Mouse (Mus musculus): ENCODE results near the gene Utrn. TPM values are rescaled to one million over a fixed set of nuclear protein-coding genes. Genes with fewer than 3 reads are reported as not detected.

Utrn gene
- polyA plus RNA-seq (2012; rRNA removed), result 32.3 and 35.6 TPM in 2 replicates

DNA sequence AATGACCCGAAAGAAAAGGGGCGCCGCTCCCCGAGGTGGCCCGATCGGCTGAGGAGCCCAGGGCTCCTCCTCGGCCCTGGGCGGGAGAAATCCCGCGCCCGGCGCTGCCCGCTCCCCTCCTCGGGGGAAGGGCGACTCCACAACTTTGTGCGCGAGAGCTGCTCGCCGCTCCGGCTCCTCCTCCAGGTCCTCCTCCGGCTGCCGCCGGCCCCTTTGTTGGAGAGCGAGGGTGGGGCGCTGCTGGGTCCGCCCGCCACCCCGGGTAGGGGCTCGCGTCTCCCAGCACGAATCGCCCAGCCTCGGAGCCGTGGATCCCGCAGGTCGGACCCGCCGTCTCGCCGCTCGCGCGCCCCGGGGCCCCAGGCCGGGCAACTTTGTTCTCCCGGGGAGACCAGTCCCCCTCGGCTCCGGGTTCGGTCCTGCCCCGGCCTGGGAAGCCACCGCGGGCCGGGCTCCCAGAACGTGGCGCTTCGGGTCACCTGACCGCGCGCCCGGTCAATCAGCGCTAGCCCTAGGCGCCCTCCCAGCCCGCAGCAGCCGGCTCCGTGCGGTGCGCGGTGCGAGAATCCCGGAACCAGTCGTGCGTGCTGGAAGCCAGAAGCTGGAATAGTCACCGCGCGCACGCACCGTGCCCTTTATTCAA lies at the start of gene Utrn:
Utrn (minus strand) TSS at position 337 of the 643 bp plus-strand sequence.
- no peak for TF ChIP-seq CTCF (IDR thresholded peaks at IDR 0.05; ENCODE audit: extremely low read depth, insufficient read depth, low read length)
- no peak for TF ChIP-seq POLR2A (IDR thresholded peaks at IDR 0.05; ENCODE audit: extremely low read depth, insufficient read depth, low read length)
- H3K27ac ChIP-seq (ENCODE audit: insufficient read depth, low read length), result peak within 1 kb of the TSS; percentile 86
- H3K4me3 ChIP-seq (ENCODE audit: insufficient read depth, low read length), result peak within 1 kb of the TSS; percentile 56
- no peaks in the 10 kb centered on the region for H3K4me1 ChIP-seq (ENCODE audit: control insufficient read depth, insufficient read depth, low read length)

DNA sequence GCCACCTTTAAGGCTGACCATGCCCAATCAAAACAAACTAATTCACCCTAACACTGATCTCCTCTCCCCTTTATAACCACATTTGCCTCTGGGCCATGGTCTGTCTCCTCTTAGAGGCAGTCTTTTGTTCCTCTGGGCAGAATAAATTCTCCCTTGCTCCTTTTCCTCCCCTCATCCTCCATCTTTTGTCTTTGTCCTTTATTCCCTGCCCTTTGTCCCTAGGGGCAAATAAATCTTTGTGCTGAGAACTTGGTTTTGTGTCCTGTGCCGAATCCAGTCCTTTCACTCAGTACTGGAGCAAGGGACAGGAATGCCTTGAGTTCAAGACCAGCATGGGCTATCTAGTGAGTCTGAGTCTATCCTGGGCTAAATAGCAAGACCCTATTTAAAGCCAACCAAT lies 48.5 kb upstream of the Utrn start:
- no peak overlapping the region for H3K4me3 ChIP-seq (ENCODE audit: insufficient read depth, low read length)

DNA sequence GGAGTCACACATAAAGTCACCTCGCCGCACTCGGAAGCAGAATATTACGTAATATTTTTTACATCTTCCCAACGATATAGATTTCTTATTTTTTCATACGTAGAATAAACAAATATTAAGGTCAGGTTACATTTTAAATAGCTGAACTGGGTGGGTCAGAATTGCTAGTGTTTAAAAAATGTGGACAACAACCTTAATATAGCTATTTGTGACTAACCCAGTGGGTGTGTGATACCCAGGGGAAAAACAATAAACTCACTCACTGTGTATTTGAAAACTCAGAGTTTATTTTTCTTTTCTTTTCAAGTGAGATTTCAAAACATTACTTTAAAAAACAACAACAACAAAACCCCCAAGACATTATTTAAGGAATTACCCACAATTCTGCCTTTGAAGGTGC lies 47.2 kb upstream of the Utrn start:
- Histone ChIP-seq H3K4me3 (ENCODE audit: insufficient read depth, low read length) (no peak overlapping the region), H3K27ac (ENCODE audit: insufficient read depth, low read length) (peak overlapping the region; percentile 58; the same call in 1 of the 2 replicates), H3K4me1 (ENCODE audit: control insufficient read depth, insufficient read depth, low read length) (no peaks in the 10 kb centered on the region)
- no peak for TF ChIP-seq POLR2A (IDR thresholded peaks at IDR 0.05; ENCODE audit: extremely low read depth, insufficient read depth, low read length)
- TF ChIP-seq CTCF (IDR thresholded peaks at IDR 0.05; ENCODE audit: extremely low read depth, insufficient read depth, low read length), result no peak

More for the DNA sequence above, 48.5 kb upstream of the Utrn start:
- no peak for TF ChIP-seq CTCF (IDR thresholded peaks at IDR 0.05; ENCODE audit: extremely low read depth, insufficient read depth, low read length)
- TF ChIP-seq POLR2A (IDR thresholded peaks at IDR 0.05; ENCODE audit: extremely low read depth, insufficient read depth, low read length), result no peak
- Histone ChIP-seq H3K27ac (ENCODE audit: insufficient read depth, low read length) (no peak overlapping the region), H3K4me1 (ENCODE audit: control insufficient read depth, insufficient read depth, low read length) (no peaks in the 10 kb centered on the region)

DNA sequence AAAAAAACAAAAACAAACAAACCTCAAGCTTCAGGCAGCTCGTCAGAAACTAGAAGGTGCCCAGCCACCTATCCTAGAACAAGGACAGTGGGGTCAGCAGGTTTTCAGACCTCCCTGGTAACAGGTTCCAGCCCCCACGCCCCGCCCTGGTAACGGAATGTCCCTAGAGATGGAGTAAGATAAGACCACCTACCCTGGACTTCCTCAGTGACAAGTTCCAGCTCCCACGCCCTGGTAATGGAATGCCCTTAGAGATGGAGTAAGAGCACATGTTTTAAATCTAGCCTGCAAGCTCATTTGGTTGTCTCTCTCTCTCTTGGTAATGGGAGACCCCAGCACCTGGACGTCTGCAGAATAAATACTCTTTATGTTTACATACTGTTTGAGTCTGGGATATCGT lies 46.7 kb upstream of the Utrn start:
- Histone ChIP-seq H3K27ac (ENCODE audit: insufficient read depth, low read length) (peak overlapping the region; percentile 58; the same call in 1 of the 2 replicates), H3K4me3 (ENCODE audit: insufficient read depth, low read length) (no peak overlapping the region), H3K4me1 (ENCODE audit: control insufficient read depth, insufficient read depth, low read length) (no peaks in the 10 kb centered on the region)
- TF ChIP-seq CTCF (IDR thresholded peaks at IDR 0.05; ENCODE audit: extremely low read depth, insufficient read depth, low read length) (no peak), POLR2A (IDR thresholded peaks at IDR 0.05; ENCODE audit: extremely low read depth, insufficient read depth, low read length) (no peak)

DNA sequence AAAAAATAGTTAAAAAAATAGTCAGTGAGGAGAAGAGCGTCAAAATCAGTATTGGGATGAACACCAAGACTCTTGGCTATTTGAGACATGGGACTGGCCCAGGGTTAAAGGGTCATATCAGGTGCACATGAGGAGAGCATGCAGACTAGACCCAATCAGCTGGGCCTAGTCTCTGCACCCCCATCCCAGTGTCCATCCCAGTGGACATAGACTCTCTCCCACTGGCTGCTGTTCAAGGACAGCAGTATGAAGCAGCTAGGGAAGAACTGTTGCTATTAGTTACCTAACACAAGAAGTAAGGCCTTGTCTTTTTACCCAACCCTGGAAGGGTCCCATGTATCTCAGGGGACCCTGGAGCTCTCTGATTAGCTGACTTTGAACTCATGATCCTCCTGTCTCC lies 45.0 kb upstream of the Utrn start:
- H3K27ac ChIP-seq (ENCODE audit: insufficient read depth, low read length), result no peak overlapping the region
- H3K4me3 ChIP-seq (ENCODE audit: insufficient read depth, low read length), result no peak overlapping the region
- no peaks in the 10 kb centered on the region for H3K4me1 ChIP-seq (ENCODE audit: control insufficient read depth, insufficient read depth, low read length)
- TF ChIP-seq CTCF (IDR thresholded peaks at IDR 0.05; ENCODE audit: extremely low read depth, insufficient read depth, low read length) (no peak), POLR2A (IDR thresholded peaks at IDR 0.05; ENCODE audit: extremely low read depth, insufficient read depth, low read length) (no peak)

DNA sequence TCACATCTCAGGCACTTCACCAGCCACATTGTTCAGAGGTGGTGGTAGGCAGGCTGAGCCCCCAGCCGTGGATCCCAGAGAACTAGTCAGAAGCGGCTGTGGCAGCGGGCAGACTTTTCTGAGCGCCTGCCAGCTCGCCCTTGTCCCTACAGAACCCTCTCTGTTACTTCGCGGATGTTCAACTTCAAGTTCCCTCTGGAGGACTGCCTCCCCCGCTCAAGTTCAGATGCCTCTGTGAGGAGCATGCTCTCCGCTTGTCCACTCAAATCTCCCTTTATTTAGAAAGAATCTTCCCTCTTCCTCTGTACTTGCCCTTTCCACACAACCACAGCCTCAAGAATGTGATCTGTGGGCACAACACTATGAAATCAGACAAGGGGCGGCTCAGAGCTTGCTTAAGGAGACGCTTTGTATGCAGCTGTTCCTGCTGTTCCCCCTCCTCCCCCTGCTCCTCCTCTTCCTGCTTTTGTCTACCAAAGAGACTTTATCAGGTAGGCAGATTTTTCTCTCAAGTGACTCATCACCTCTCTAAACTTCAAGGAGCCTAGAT lies 42.9 kb upstream of the Utrn start:
- 0 out of 2 replicates have a peak overlapping the region, but pooled peaks have one; percentile 47 for H3K27ac ChIP-seq (ENCODE audit: insufficient read depth, low read length)
- H3K4me3 ChIP-seq (ENCODE audit: insufficient read depth, low read length), result no peak overlapping the region
- TF ChIP-seq CTCF (IDR thresholded peaks at IDR 0.05; ENCODE audit: extremely low read depth, insufficient read depth, low read length) (no peak), POLR2A (IDR thresholded peaks at IDR 0.05; ENCODE audit: extremely low read depth, insufficient read depth, low read length) (no peak)
- H3K4me1 ChIP-seq (ENCODE audit: control insufficient read depth, insufficient read depth, low read length), result no peaks in the 10 kb centered on the region

DNA sequence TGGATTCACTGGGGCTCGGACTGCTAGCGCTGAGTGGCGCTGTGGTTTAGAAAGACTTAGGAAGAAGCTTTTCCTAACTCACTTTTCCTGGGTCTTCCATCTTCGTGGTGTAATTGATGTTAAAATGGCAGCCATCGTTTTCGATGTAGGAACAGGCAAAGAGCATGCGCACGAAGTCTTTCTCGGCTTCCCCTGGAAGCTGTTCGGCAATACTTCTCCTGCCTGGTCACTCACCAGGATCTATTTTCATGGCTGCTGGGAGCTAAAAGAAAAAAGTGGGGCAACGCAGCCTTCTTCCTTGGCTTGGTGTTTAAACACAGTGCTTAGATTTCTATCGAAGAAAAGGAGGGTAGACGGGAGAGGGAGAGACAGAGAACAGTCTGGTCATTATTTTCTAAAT lies 42.3 kb upstream of the Utrn start:
- no peak for TF ChIP-seq POLR2A (IDR thresholded peaks at IDR 0.05; ENCODE audit: extremely low read depth, insufficient read depth, low read length)
- no peak for TF ChIP-seq CTCF (IDR thresholded peaks at IDR 0.05; ENCODE audit: extremely low read depth, insufficient read depth, low read length)
- Histone ChIP-seq H3K4me1 (ENCODE audit: control insufficient read depth, insufficient read depth, low read length) (no peaks in the 10 kb centered on the region), H3K4me3 (ENCODE audit: insufficient read depth, low read length) (no peak overlapping the region; the same call in 1 of the 2 replicates), H3K27ac (ENCODE audit: insufficient read depth, low read length) (no peak overlapping the region)

DNA sequence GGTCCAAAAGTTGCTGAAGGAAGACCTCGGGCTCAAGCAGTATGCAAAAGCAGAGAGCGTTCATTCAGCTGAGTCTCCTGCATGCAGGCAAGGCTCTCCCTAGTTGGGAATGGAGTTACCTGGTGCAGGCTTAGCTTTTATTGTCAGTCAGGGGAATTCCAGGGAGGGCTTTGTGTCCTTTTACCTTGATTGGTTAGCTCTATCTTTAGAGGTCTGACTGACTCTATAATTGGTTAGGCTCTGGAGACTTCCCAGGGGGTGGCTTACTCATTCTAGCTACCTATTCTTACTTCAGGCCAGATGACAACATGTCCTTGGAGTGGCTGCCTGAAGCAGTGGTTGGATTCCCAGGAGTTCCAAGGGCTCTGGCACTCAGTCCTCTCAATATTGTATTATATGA lies 40.7 kb upstream of the Utrn start:
- Histone ChIP-seq H3K27ac (ENCODE audit: insufficient read depth, low read length) (no peak overlapping the region), H3K4me3 (ENCODE audit: insufficient read depth, low read length) (no peak overlapping the region), H3K4me1 (ENCODE audit: control insufficient read depth, insufficient read depth, low read length) (no peaks in the 10 kb centered on the region)
- TF ChIP-seq CTCF (IDR thresholded peaks at IDR 0.05; ENCODE audit: extremely low read depth, insufficient read depth, low read length) (no peak), POLR2A (IDR thresholded peaks at IDR 0.05; ENCODE audit: extremely low read depth, insufficient read depth, low read length) (no peak)

DNA sequence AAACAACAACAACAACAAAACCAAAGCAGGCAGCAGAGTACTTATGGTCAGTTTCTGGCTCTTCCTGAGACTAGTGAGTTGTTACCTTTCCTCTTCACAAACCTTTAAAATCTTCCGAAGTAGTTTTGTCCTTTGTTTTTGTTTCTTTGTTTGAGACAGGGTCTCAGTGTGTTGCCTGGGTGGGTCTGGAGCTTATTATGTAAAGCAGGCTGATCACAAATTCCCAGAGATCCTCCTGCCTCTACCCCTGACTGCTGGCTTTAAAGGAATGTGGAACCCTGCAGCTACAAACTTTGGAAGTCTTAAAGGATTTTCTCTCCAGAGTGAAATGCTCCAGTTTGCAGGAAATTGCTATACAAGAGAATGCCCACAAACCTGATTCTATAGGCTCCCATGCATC lies 40.0 kb upstream of the Utrn start:
- TF ChIP-seq CTCF (IDR thresholded peaks at IDR 0.05; ENCODE audit: extremely low read depth, insufficient read depth, low read length) (no peak), POLR2A (IDR thresholded peaks at IDR 0.05; ENCODE audit: extremely low read depth, insufficient read depth, low read length) (no peak)
- Histone ChIP-seq H3K4me1 (ENCODE audit: control insufficient read depth, insufficient read depth, low read length) (no peaks in the 10 kb centered on the region), H3K4me3 (ENCODE audit: insufficient read depth, low read length) (no peak overlapping the region), H3K27ac (ENCODE audit: insufficient read depth, low read length) (no peak overlapping the region)

DNA sequence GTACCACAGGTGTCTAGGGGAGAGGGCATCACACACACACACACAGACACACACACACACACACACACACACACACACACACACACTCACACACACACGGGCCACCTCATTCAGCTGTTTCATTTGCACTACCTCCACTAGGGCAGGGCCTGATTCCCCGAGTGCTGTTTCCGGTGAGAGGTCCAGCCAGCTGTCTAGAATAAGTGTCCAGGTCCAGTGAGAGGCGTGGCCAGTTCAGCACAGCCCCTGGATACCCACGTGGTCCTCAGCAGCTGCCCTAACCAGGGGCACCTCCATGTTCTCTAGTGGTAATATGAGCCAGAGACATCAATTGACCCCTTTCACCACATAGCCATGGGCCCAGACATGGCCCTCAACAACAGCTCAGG lies 35.0 kb upstream of the Utrn start:
- no peaks in the 10 kb centered on the region for H3K4me1 ChIP-seq (ENCODE audit: control insufficient read depth, insufficient read depth, low read length)
- no peak overlapping the region for H3K27ac ChIP-seq (ENCODE audit: insufficient read depth, low read length)
- no peak overlapping the region for H3K4me3 ChIP-seq (ENCODE audit: insufficient read depth, low read length)
- TF ChIP-seq CTCF (IDR thresholded peaks at IDR 0.05; ENCODE audit: extremely low read depth, insufficient read depth, low read length) (no peak), POLR2A (IDR thresholded peaks at IDR 0.05; ENCODE audit: extremely low read depth, insufficient read depth, low read length) (no peak)

Data from cortical plate, adult 2 months (tissue).